Mouse (Mus musculus): ENCODE results near the gene Zfp12. TPM values are rescaled to one million over a fixed set of nuclear protein-coding genes. Genes with fewer than 3 reads are reported as not detected.
A peak's percentile ranks its signal among the peaks of the same experiment; 100 is the strongest.

The Zfp12 gene
- polyA plus RNA-seq, 1 experiment from 2014 or later = 24.0 TPM

GRCm38 (mm10) chr5:143271642-143272041 lies 36.7 kb downstream of the Zfp12 start:
- Histone ChIP-seq H3K4me1 (ENCODE audit: control insufficient read depth, insufficient read depth, low read length) (peaks cover 20% of the 10 kb centered on the region), H3K9ac (replicated peaks; ENCODE audit: low read depth, low read length) (no peak overlapping the region), H3K9me3 (ENCODE audit: control insufficient read depth, low read length) (no peaks in the 10 kb centered on the region), H3K27me3 (ENCODE audit: control insufficient read depth, insufficient read depth, low read length) (no peaks in the 10 kb centered on the region), H3K36me3 (ENCODE audit: control insufficient read depth, insufficient read depth, low read length) (no peaks in the 10 kb centered on the region), H3K27ac (ENCODE audit: low read depth, low read length) (no peak overlapping the region), H3K4me2 (ENCODE audit: low read depth, low read length) (no peak overlapping the region), H3K4me3 (ENCODE audit: low read depth, low read length) (no peak overlapping the region)
- ATAC-seq (ENCODE audit: low read depth) = no peak
- 88% methylated on average over 6 of the region's 6 CpGs for WGBS

DNA sequence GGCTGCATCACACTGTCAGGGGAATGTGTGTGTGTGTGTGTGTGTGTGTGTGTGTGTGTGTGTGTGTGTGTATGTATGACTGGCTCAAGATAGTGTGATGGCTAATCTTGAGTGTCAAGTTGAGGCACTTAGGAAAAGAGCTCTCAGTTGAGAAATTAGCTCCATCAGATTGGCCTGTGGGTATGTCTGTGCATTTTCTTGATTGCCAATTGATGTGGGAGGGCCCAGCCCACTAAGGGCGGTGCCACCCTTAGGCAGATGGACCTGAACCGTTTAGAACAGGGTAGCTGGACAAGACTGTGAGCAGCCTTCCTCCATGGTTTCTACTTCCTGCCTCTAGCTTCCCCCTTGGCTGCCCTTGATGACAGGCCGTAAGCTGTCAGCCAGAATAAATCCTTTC lies 37.1 kb downstream of the Zfp12 start:
- Histone ChIP-seq H3K9ac (replicated peaks; ENCODE audit: low read depth, low read length) (no peak overlapping the region), H3K4me2 (ENCODE audit: low read depth, low read length) (no peak overlapping the region), H3K36me3 (ENCODE audit: control insufficient read depth, insufficient read depth, low read length) (no peaks in the 10 kb centered on the region), H3K27me3 (ENCODE audit: control insufficient read depth, insufficient read depth, low read length) (no peaks in the 10 kb centered on the region), H3K27ac (ENCODE audit: low read depth, low read length) (no peak overlapping the region), H3K4me3 (ENCODE audit: low read depth, low read length) (no peak overlapping the region), H3K4me1 (ENCODE audit: control insufficient read depth, insufficient read depth, low read length) (peaks cover 20% of the 10 kb centered on the region), H3K9me3 (ENCODE audit: control insufficient read depth, low read length) (no peaks in the 10 kb centered on the region)
- 81% methylated on average over 3 of the region's 3 CpGs for WGBS
- ATAC-seq (ENCODE audit: low read depth) = no peak

DNA sequence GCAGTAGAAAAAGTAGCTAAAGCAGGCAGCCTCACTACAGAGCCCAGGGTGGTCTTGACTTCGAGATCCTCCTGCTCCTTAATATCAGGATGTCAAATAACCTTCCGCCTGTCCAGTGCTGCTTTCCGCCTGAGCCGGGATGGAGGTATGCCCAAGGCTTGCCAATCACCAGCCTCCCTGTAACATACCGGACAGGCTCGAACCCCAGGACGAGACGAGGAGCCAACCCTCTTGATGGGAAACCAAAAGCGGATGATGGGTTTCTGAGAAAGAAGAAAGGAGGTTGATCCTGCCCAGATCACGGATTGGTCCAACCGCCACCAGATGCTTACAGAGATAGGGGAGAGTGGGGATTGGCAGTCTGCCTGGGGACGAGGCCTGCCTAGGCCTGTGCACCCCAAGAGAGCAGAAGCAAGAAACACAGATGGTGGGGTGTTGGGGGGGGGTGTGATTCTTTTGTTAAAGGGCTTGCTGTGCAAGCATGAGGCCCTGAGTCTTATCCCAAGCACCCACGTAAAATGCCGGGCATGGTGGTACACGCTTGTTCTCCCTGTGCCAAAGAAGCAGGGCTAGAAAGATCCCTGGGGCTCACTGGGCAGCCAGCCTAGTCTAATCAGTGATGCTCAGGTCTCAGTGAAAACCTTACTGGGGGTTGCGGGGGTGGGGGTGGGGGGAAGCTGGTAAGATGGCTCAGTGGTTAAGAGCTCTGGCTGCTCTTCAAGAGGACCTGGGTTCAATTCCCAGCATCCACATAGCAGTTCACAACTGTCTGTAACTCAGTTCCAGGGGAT lies 37.8 kb downstream of the Zfp12 start:
- H3K4me3 ChIP-seq (ENCODE audit: low read depth, low read length) = no peak overlapping the region
- no peak for ATAC-seq (ENCODE audit: low read depth)
- no peak overlapping the region for H3K9ac ChIP-seq (replicated peaks; ENCODE audit: low read depth, low read length)
- no peak overlapping the region for H3K4me2 ChIP-seq (ENCODE audit: low read depth, low read length)
- peaks cover 20% of the 10 kb centered on the region for H3K4me1 ChIP-seq (ENCODE audit: control insufficient read depth, insufficient read depth, low read length)
- H3K27me3 ChIP-seq (ENCODE audit: control insufficient read depth, insufficient read depth, low read length) = no peaks in the 10 kb centered on the region
- H3K9me3 ChIP-seq (ENCODE audit: control insufficient read depth, low read length) = no peaks in the 10 kb centered on the region
- WGBS = 89% methylated on average over 16 of the region's 16 CpGs
- no peaks in the 10 kb centered on the region for H3K36me3 ChIP-seq (ENCODE audit: control insufficient read depth, insufficient read depth, low read length)
- H3K27ac ChIP-seq (ENCODE audit: low read depth, low read length) = no peak overlapping the region

GRCm38 (mm10) chr5:143275761-143276160 lies 40.8 kb downstream of the Zfp12 start:
- H3K9ac ChIP-seq (replicated peaks; ENCODE audit: low read depth, low read length) = 0 out of 2 replicates have a peak overlapping the region, but pooled peaks have one; percentile 3

GRCm38 (mm10) chr5:143279247-143279646 lies 44.3 kb downstream of the Zfp12 start:
- Histone ChIP-seq H3K27ac (ENCODE audit: low read depth, low read length) (no peak overlapping the region), H3K27me3 (ENCODE audit: control insufficient read depth, insufficient read depth, low read length) (no peaks in the 10 kb centered on the region), H3K36me3 (ENCODE audit: control insufficient read depth, insufficient read depth, low read length) (no peaks in the 10 kb centered on the region), H3K4me3 (ENCODE audit: low read depth, low read length) (no peak overlapping the region), H3K4me1 (ENCODE audit: control insufficient read depth, insufficient read depth, low read length) (no peaks in the 10 kb centered on the region), H3K4me2 (ENCODE audit: low read depth, low read length) (no peak overlapping the region), H3K9ac (replicated peaks; ENCODE audit: low read depth, low read length) (no peak overlapping the region), H3K9me3 (ENCODE audit: control insufficient read depth, low read length) (no peaks in the 10 kb centered on the region)
- 45% methylated on average over 10 of the region's 10 CpGs for WGBS
- no peak for ATAC-seq (ENCODE audit: low read depth)

More at GRCm38 (mm10) chr5:143275761-143276160, 40.8 kb downstream of the Zfp12 start:
- H3K9me3 ChIP-seq (ENCODE audit: control insufficient read depth, low read length) = no peaks in the 10 kb centered on the region
- WGBS = 53% methylated on average over 5 of the region's 5 CpGs
- H3K4me1 ChIP-seq (ENCODE audit: control insufficient read depth, insufficient read depth, low read length) = peaks cover 6% of the 10 kb centered on the region
- H3K4me3 ChIP-seq (ENCODE audit: low read depth, low read length) = no peak overlapping the region
- no peak overlapping the region for H3K27ac ChIP-seq (ENCODE audit: low read depth, low read length)
- H3K27me3 ChIP-seq (ENCODE audit: control insufficient read depth, insufficient read depth, low read length) = no peaks in the 10 kb centered on the region
- no peak for ATAC-seq (ENCODE audit: low read depth)
- H3K4me2 ChIP-seq (ENCODE audit: low read depth, low read length) = no peak overlapping the region
- no peaks in the 10 kb centered on the region for H3K36me3 ChIP-seq (ENCODE audit: control insufficient read depth, insufficient read depth, low read length)

GRCm38 (mm10) chr5:143284762-143285161 lies 49.8 kb downstream of the Zfp12 start:
- Histone ChIP-seq H3K4me2 (ENCODE audit: low read depth, low read length) (no peak overlapping the region), H3K9me3 (ENCODE audit: control insufficient read depth, low read length) (no peaks in the 10 kb centered on the region), H3K4me1 (ENCODE audit: control insufficient read depth, insufficient read depth, low read length) (0 out of 2 replicates have a peak, but pooled peaks cover 4% of the 10 kb centered on the region), H3K9ac (replicated peaks; ENCODE audit: low read depth, low read length) (no peak overlapping the region), H3K27me3 (ENCODE audit: control insufficient read depth, insufficient read depth, low read length) (peaks cover 25% of the 10 kb centered on the region), H3K4me3 (ENCODE audit: low read depth, low read length) (no peak overlapping the region), H3K27ac (ENCODE audit: low read depth, low read length) (no peak overlapping the region), H3K36me3 (ENCODE audit: control insufficient read depth, insufficient read depth, low read length) (no peaks in the 10 kb centered on the region)
- no peak for ATAC-seq (ENCODE audit: low read depth)
- 43% methylated on average over 6 of the region's 6 CpGs for WGBS

GRCm38 (mm10) chr5:143287774-143288328 lies 52.9 kb downstream of the Zfp12 start:
- ATAC-seq (ENCODE audit: low read depth) = no peak
- 3% methylated on average over 48 of the region's 48 CpGs for WGBS
- H3K9ac ChIP-seq (replicated peaks; ENCODE audit: low read depth, low read length) = no peak overlapping the region

GRCm38 (mm10) chr5:143288378-143288911 lies 53.5 kb downstream of the Zfp12 start:
- no peak overlapping the region; the same call in 1 of the 2 replicates for H3K27ac ChIP-seq (ENCODE audit: low read depth, low read length)
- H3K4me3 ChIP-seq (ENCODE audit: low read depth, low read length) = no peak overlapping the region
- ATAC-seq (ENCODE audit: low read depth) = no peak

More at GRCm38 (mm10) chr5:143287774-143288328, 52.9 kb downstream of the Zfp12 start:
- no peaks in the 10 kb centered on the region for H3K9me3 ChIP-seq (ENCODE audit: control insufficient read depth, low read length)
- H3K36me3 ChIP-seq (ENCODE audit: control insufficient read depth, insufficient read depth, low read length) = no peaks in the 10 kb centered on the region
- peak overlapping the region; percentile 7; the same call in 1 of the 2 replicates for H3K4me3 ChIP-seq (ENCODE audit: low read depth, low read length)
- H3K4me2 ChIP-seq (ENCODE audit: low read depth, low read length) = peak overlapping the region; percentile 30; the same call in 1 of the 2 replicates
- H3K27ac ChIP-seq (ENCODE audit: low read depth, low read length) = no peak overlapping the region
- H3K4me1 ChIP-seq (ENCODE audit: control insufficient read depth, insufficient read depth, low read length) = peaks cover 4% of the 10 kb centered on the region; the same call in 1 of the 2 replicates
- H3K27me3 ChIP-seq (ENCODE audit: control insufficient read depth, insufficient read depth, low read length) = peaks cover 40% of the 10 kb centered on the region

GRCm38 (mm10) chr5:143289299-143289698 lies 54.3 kb downstream of the Zfp12 start:
- Histone ChIP-seq H3K27ac (ENCODE audit: low read depth, low read length) (no peak overlapping the region), H3K27me3 (ENCODE audit: control insufficient read depth, insufficient read depth, low read length) (peaks cover 54% of the 10 kb centered on the region), H3K9me3 (ENCODE audit: control insufficient read depth, low read length) (no peaks in the 10 kb centered on the region), H3K9ac (replicated peaks; ENCODE audit: low read depth, low read length) (no peak overlapping the region), H3K4me1 (ENCODE audit: control insufficient read depth, insufficient read depth, low read length) (peaks cover 11% of the 10 kb centered on the region), H3K4me2 (ENCODE audit: low read depth, low read length) (no peak overlapping the region), H3K4me3 (ENCODE audit: low read depth, low read length) (no peak overlapping the region), H3K36me3 (ENCODE audit: control insufficient read depth, insufficient read depth, low read length) (no peaks in the 10 kb centered on the region)
- ATAC-seq (ENCODE audit: low read depth) = no peak
- WGBS = 65% methylated on average over 9 of the region's 9 CpGs

More at GRCm38 (mm10) chr5:143288378-143288911, 53.5 kb downstream of the Zfp12 start:
- Histone ChIP-seq H3K27me3 (ENCODE audit: control insufficient read depth, insufficient read depth, low read length) (peaks cover 46% of the 10 kb centered on the region), H3K4me1 (ENCODE audit: control insufficient read depth, insufficient read depth, low read length) (peaks cover 9% of the 10 kb centered on the region), H3K4me2 (ENCODE audit: low read depth, low read length) (no peak overlapping the region), H3K9me3 (ENCODE audit: control insufficient read depth, low read length) (no peaks in the 10 kb centered on the region), H3K36me3 (ENCODE audit: control insufficient read depth, insufficient read depth, low read length) (no peaks in the 10 kb centered on the region), H3K9ac (replicated peaks; ENCODE audit: low read depth, low read length) (no peak overlapping the region)
- WGBS = 12% methylated on average over 9 of the region's 9 CpGs
